Mouse (Mus musculus) 3T3-L1 (cell line): ENCODE measurements around the gene Txlng.
"Not testable (repeated sequence)": the region's sequence is repeated elsewhere in the genome, so short reads cannot be mapped to it uniquely, and the experiment has no call there.

Source experiments
- DNase-seq: peaks from one replicate; pipeline ENCODE4 v3.0.0-alpha.2; 2015; ENCODE audit warnings: low read depth, low spot score

The Txlng gene

GRCm38 (mm10) chrX:162829203-162829708 lies at the start of gene Txlng:
Gene Txlng, minus strand, starts transcription at chrX:162829454.
- peak; percentile 99 for DNase-seq

- no peak for DNase-seq
Observed at GRCm38 (mm10) chrX:162878236-162878635, 49.0 kb upstream of the Txlng start.

- DNase-seq: peak; percentile 76
Observed at GRCm38 (mm10) chrX:162873761-162874160, 44.5 kb upstream of the Txlng start.

- DNase-seq: peak; percentile 55
Observed at GRCm38 (mm10) chrX:162871734-162872517, 42.7 kb upstream of the Txlng start.

- DNase-seq: peak; percentile 72
Observed at GRCm38 (mm10) chrX:162868294-162868965, 39.2 kb upstream of the Txlng start.

- DNase-seq: no peak
Observed at GRCm38 (mm10) chrX:162848682-162849081, 19.4 kb upstream of the Txlng start.

- DNase-seq: no peak
Observed at GRCm38 (mm10) chrX:162845531-162845930, 16.3 kb upstream of the Txlng start.

- DNase-seq: no peak
Observed at GRCm38 (mm10) chrX:162844447-162845100, 15.3 kb upstream of the Txlng start.

- DNase-seq: no peak
Observed at GRCm38 (mm10) chrX:162832101-162832500, 2.8 kb upstream of the Txlng start.

GRCm38 (mm10) chrX:162831542-162831941 lies 2.3 kb upstream of the Txlng start:
- no peak for DNase-seq

GRCm38 (mm10) chrX:162831036-162831435 lies 1.8 kb upstream of the Txlng start:
- DNase-seq: no peak

- not testable (repeated sequence) for DNase-seq
Observed at GRCm38 (mm10) chrX:162830313-162830712, 1.1 kb upstream of the Txlng start.

- no peak for DNase-seq
Observed at GRCm38 (mm10) chrX:162829741-162830140, 487 bp upstream of the Txlng start.

- DNase-seq: no peak
Observed at GRCm38 (mm10) chrX:162828783-162829182, 471 bp downstream of the Txlng start.

- peak; percentile 55 for DNase-seq
Observed at GRCm38 (mm10) chrX:162828016-162828415, 1.2 kb downstream of the Txlng start.

- DNase-seq: peak; percentile 63
Observed at GRCm38 (mm10) chrX:162800371-162800770, 28.9 kb downstream of the Txlng start.

- not testable (repeated sequence) for DNase-seq
Observed at GRCm38 (mm10) chrX:162791392-162791791, 37.9 kb downstream of the Txlng start.

GRCm38 (mm10) chrX:162788372-162788771 lies 40.9 kb downstream of the Txlng start:
- no peak for DNase-seq

- no peak for DNase-seq
Observed at GRCm38 (mm10) chrX:162770726-162771125, 58.5 kb downstream of the Txlng start.

GRCm38 (mm10) chrX:162761716-162762395 lies 67.4 kb downstream of the Txlng start:
- peak; percentile 36 for DNase-seq

- DNase-seq: no peak
Observed at GRCm38 (mm10) chrX:162760958-162761515, 68.2 kb downstream of the Txlng start.
